Mouse (Mus musculus) left cerebral cortex, adult 8-10 months (tissue): ENCODE data around the gene Pin4. TPM values are rescaled to one million over a fixed set of nuclear protein-coding genes. Genes with fewer than 3 reads are reported as not detected.

Experiments used
- DNase-seq, 2 experiments: peaks; one replicate each; pipeline ENCODE4 v3.0.0; 2022; ENCODE audit warnings: low spot score in 2 of 2
- total RNA-seq, 4 experiments: library from RNA; stranded (reverse); gene quantifications; 2 replicates each; pipeline ENCODE4 v1.2.4; 2022

Gene Pin4
- total RNA-seq, 4 experiments from 2014 or later: 10.8 to 34.9 (median 21.6) TPM

DNA sequence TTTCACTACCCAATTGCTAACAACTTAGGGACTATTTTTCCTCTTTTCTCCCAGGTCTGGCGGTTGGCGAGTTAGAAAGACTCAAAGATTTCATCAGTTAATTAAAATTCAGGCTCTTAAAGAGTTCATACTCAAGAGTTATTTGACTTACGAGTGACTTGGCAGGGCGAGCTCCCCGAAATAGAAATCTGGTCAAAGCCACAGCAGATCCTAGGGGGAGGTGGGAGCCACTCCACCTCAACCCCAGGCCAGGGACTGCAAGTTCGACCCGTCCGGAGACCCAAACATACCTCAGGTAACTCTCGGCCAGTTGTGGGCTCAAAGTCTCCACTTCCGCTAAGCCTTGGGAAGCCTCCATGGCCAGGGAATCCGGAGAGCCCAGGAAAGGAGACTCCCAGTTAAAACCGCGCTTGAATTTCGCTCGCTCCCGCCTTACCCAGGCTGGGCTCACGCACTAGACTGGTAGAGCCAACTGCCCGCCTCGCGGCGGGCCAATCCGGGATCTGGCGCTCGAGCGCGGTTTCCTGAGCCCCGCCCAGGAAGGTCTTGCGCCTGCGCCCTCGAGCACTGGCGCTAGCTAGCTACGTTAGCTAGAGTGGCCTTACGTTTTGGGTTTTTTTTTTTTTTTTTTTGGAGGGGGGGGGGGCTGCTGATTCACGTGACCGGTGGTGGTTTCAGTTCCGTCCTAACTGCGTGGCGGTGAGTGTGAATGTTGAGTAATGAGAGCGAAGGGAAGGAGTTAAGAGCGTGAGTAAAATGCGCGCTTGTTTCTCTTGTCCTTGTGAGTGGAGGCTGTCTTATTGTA lies 37.6 kb downstream of the Pin4 start, which contains the start of gene Ercc6l:
Ercc6l (minus strand) TSS at position 474 of the 805 bp plus-strand sequence.
- peak; percentile 51 to 87 for DNase-seq

DNA sequence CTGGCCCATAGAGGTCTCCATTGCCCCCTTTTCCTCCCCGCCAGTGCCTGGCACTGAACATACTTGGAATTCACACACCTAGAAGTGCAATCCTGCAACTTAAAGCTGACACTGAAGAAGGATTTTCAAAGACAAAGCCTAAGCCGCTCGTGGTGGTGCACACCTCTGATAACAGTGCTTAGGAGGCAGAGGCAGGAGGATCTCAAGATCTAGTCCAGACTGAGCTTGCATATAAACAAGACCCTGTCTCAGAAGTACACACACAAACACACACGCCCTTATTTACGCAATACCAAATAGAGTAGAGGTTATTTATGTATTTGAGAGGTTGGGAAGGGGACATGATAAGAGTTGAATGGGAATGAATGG lies 38.2 kb downstream of the Pin4 start:
- DNase-seq: peak in 1 of 2 experiments; percentile 8

DNA sequence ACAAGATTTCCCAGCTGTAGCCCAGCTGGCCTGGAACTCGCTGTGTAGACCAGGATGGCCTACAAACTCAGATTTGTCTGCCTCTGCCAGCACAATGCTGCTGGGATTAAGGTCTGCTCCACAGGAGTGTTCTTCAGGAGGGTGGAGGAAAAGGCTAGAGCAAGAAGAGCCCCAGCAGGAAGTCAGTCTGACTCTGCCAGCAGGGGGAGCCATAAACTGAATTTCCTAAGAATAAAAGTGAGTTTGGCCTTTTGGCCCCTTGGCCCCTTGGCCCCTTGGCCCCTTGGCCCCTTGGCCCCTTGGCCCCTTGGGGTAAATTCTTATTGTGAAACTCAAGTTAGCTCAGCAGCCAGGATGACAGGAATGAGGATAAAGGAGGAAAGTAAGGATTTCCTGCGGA lies 40.5 kb downstream of the Pin4 start:
- no peak for DNase-seq

- no peak for DNase-seq
Observed at GRCm38 (mm10) chrX:102160528-102160927, 41.3 kb downstream of the Pin4 start.

DNA sequence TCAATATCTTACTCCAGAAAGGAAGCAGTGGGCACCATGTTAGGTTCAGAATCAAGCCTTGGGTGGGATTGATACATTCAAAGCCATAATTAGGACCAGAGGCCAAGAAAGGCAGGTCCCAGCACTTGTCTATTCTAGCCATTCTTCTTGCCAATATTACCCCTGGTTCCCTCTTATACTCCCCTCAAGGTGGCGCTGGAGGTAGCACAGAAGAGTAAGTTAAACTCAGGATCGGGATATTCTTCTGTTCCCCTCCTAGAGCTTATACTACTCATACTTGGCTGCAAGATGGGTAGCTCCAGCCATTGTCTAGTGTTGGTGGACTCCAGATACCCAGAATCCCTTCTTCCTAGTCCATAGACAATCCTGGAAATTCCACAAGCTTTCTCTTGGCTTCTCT lies 43.8 kb downstream of the Pin4 start:
- no peak for DNase-seq

DNA sequence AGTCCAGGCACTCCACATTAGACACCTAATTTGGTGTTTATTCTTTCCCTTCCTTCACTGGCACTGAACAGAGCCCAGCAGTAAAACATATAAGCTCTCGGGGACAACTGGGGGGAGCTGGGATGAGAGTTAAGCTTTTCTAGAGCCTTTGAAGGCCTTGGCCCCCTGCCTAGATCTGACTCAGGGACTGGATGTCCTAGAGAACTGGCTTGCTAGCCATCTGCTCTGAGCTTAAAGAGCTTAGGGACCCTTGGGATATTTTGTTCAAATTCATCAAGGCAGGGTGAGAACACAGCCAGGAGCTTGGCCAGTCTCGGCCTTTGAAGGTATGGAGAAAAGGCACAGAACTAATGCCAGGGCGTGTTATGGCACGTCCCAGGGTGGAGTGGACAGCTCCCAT lies 44.3 kb downstream of the Pin4 start:
- DNase-seq: no peak

DNA sequence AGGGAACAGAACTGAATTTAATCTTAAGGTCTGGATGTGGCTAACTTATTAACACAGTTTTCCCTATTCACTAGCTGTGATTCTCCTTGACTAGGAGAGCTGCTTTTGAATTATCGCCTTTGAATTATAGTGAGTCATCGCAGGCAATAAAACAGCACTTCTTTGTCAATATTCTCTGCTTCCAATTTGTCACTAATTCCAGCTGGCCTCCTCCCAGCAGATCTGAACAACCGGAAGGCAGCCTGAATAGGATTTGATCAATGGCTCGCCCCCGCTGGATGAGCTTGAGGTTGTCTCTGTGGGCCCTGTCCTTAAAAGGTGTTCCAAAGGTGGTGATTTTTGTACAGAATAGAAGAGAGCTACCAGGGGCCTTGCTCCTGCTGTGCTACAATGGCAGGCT lies 47.3 kb downstream of the Pin4 start:
- no peak for DNase-seq

DNA sequence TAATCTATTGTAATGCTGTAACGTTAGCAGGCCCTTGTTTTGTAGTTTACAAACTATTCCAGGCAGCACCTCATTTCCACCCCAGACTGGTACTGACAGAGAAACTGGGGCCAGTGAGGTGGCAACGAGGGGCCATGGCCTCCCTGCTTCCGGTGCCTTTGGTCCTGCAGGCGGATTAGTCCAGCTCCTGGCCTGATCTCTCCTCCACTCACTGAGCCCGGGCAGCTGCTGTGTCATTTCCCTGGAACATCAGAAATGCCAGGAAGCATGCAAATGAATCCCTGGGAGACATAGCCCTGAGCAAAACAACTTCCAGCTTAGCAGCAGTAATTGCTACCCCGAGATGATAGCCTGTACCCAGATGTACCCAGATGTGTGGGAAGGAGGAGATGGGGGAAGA lies 47.7 kb downstream of the Pin4 start:
- DNase-seq: no peak

- DNase-seq: no peak
Observed at GRCm38 (mm10) chrX:102169724-102170123, 50.5 kb downstream of the Pin4 start.

- DNase-seq: no peak
Observed at GRCm38 (mm10) chrX:102170135-102170534, 50.9 kb downstream of the Pin4 start.

DNA sequence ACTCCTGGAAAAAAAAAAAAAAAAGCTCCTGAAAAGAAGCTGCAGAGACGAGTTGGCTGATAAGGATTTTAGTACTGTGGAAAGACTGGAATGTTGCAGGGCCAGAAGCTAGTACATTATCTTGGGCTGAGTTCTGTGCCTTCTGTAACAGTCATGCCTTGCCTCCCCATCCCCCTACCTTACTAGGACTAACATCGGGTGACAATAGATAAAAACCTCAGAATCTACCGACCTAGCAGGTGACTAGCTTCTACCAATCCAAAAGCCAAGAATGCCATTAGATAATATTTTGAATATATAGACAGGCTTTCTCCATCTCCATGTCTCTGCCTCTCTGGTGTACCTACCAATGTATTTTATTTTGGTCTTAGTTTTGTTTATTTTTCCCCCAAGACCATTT lies 51.7 kb downstream of the Pin4 start:
- no peak for DNase-seq

GRCm38 (mm10) chrX:102175538-102176287 lies 56.5 kb downstream of the Pin4 start:
- no peak for DNase-seq

Other genes with a start within 250 kb of the Pin4 start
- 10 to 100 TPM; 19.2 to 26.1 (median 23.6) TPM for gene Rtl5, start 48.1 kb upstream of the Pin4 start, total RNA-seq
- under 1 TPM; 0.11 to 0.32 (median 0.21) TPM for gene Ercc6l, start 37.6 kb downstream of the Pin4 start, total RNA-seq
- 100 to 1,000 TPM; 466 to 552 (median 501) TPM for gene Rps4x, start 69.9 kb downstream of the Pin4 start, total RNA-seq
- gene Cited1, start 132.7 kb downstream of the Pin4 start, total RNA-seq: 1 to 10 TPM; 2.8 to 4.0 (median 3.3) TPM